Mouse (Mus musculus) ES-E14 (cell line): ENCODE measurements around the gene Ankfy1. TPM values are rescaled to one million over a fixed set of nuclear protein-coding genes. Genes with fewer than 3 reads are reported as not detected.

Source experiments
- DNase-seq: peaks from one replicate; pipeline ENCODE4 v3.0.0-alpha.2; 2013; ENCODE audit warnings: low read depth, low spot score
- H3K27ac ChIP-seq: 2 replicates; pipeline ENCODE4 v1.5.1; 2012; ENCODE audit warnings: low read depth, mild to moderate bottlenecking, low read length, moderate library complexity, mixed read lengths; ENCODE audit not compliant: poor library complexity, insufficient read depth, severe bottlenecking
- H3K36me3 ChIP-seq: 2 replicates; pipeline ENCODE4 v1.6.1; 2012; ENCODE audit warnings: mild to moderate bottlenecking, low read length, moderate library complexity, mixed read lengths; ENCODE audit not compliant: control insufficient read depth, poor library complexity, insufficient read depth, severe bottlenecking
- H3K4me1 ChIP-seq, 2 experiments: fragments of 150-350 bp in 1 of 2; sonication (generic) in 1 of 2; 2 replicates each; pipeline ENCODE4 v1.6.1; 2012; ENCODE audit warnings: low read length in 2 of 2, mild to moderate bottlenecking in 1 of 2, mixed read lengths in 1 of 2; ENCODE audit not compliant: control insufficient read depth in 2 of 2, insufficient read depth in 2 of 2, poor library complexity in 1 of 2
- H3K4me3 ChIP-seq, 2 experiments: fragments of 150-350 bp in 1 of 2; sonication (generic) in 1 of 2; 2 replicates each; pipeline ENCODE4 v1.5.1; 2012; ENCODE audit warnings: low read length in 2 of 2, low read depth in 1 of 2, mild to moderate bottlenecking in 1 of 2, mixed read lengths in 1 of 2; ENCODE audit not compliant: insufficient read depth in 1 of 2, poor library complexity in 1 of 2, severe bottlenecking in 1 of 2
- H3K9ac ChIP-seq: 2 replicates; pipeline ENCODE4 v1.6.1; 2012; ENCODE audit warnings: low read depth, mild to moderate bottlenecking, low read length, mixed read lengths; ENCODE audit not compliant: poor library complexity, insufficient read depth, severe bottlenecking
- H3K9me3 ChIP-seq: fragments of 150-350 bp; sonication (generic); 2 replicates; pipeline ENCODE4 v1.6.1; 2012; ENCODE audit warnings: low read depth, mild to moderate bottlenecking, low read length; ENCODE audit not compliant: control insufficient read depth, insufficient read depth
- CHD2 ChIP-seq: IDR thresholded peaks from 2 replicates; pipeline ENCODE4 v1.6.1; 2014; ENCODE audit warnings: mild to moderate bottlenecking, low read depth, low read length, inconsistent platforms
- HCFC1 ChIP-seq: IDR thresholded peaks from 2 replicates; pipeline ENCODE4 v1.6.1; 2012; ENCODE audit warnings: low read length, inconsistent platforms, borderline replicate concordance; ENCODE audit not compliant: insufficient read depth
- MAFK ChIP-seq: IDR thresholded peaks from 2 replicates; pipeline ENCODE4 v1.6.1; 2014; ENCODE audit warnings: mild to moderate bottlenecking, low read depth, low read length, inconsistent platforms; ENCODE audit not compliant: insufficient read depth
- ZC3H11A ChIP-seq: IDR thresholded peaks from 2 replicates; pipeline ENCODE4 v1.6.1; 2012; ENCODE audit warnings: low read depth, mild to moderate bottlenecking, inconsistent platforms, low read length, borderline replicate concordance
- ZNF384 ChIP-seq: IDR thresholded peaks from 2 replicates; pipeline ENCODE4 v1.6.1; 2012; ENCODE audit warnings: low read depth, low read length, inconsistent platforms
- in situ Hi-C, 2 experiments: fragments of 600-800 bp; cut with MboI; formaldehyde crosslinking; loops; one replicate each; pipeline ENCODE4 v1.15.1; 2025; ENCODE audit warnings: low sequenced_read_pairs in 2 of 2, inconsistent platforms in 1 of 2; ENCODE audit not compliant: unreplicated experiment in 2 of 2
- total RNA-seq: library from RNA; depleted of rRNA; stranded (reverse); fragments of 300-350 nt; gene quantifications from 2 replicates; pipeline ENCODE4 v1.2.3, GENCODE M21; 2012

Gene Ankfy1
- total RNA-seq, 1 experiment, result 31.5 TPM

DNA sequence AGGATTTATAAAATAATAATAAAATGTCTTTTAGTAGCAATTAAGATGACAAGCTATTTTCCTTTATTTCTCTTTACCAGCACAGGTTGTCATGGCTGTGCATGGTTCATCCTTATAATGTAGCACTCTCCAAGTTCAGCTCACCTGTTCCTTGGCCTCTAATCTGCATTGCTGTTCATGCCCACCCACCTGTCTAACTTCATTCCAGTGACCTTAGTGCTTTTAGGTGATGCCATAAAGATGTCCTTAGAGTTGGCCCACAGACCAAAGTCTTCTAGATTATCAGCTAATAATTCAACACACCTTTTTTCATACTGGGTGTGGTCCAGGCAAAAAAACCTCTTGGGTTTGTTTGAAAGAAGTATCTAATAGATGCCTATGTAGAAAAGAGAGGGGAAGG lies 111.4 kb downstream of the Ankfy1 start:
- Histone ChIP-seq H3K9ac (no peak overlapping the region), H3K36me3 (no peaks in the 10 kb centered on the region), H3K27ac (no peak overlapping the region), H3K4me1 (no peaks in the 10 kb centered on the region), H3K4me3 (no peak overlapping the region), H3K9me3 (no peaks in the 10 kb centered on the region)
- DNase-seq, result no peak
- TF ChIP-seq ZNF384 (no peak), MAFK (no peak), ZC3H11A (no peak), HCFC1 (no peak), CHD2 (no peak)
- in situ Hi-C loops, result no loop called here

DNA sequence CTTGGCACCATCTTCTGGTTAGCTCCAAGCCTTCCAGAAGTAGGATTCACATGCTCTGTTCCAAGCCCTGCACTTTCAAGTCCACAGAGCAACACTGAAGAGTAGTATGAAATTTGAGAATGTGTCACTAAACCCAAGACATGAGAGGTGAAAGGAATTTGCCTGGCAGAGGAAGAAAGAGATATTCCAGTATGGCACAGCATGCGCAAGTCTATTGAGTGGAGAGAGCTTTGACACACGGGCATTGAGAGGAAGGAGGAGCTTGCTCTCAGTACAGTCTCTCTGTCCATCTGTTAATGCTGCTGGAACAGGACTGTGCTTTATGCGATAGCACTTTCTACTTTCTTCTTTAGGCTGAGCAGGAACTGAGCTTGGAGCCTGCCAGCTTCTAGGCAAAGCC lies 113.2 kb downstream of the Ankfy1 start:
- DNase-seq, result no peak

DNA sequence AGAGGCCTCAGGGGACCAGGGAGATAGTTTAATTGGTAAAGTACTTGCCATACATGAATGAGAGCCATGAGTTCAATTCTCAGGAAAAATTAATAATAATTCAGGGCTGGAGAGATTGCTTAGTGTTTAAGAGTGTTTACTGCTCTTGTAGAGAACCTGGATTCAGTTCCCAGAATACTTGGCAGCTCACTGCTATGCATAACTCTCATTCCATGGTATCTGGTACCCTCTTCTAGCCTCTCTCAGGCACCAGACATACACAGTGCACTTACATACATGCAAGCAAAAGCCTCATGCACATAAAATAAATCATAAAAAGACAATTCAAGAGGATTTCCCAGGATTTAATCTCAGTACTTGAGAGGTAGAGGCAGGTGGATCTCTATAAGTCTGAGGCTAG lies 114.8 kb downstream of the Ankfy1 start:
- Histone ChIP-seq H3K36me3 (no peaks in the 10 kb centered on the region), H3K27ac (no peak overlapping the region), H3K4me3 (no peak overlapping the region), H3K9me3 (no peaks in the 10 kb centered on the region), H3K9ac (no peak overlapping the region), H3K4me1 (no peaks in the 10 kb centered on the region)
- in situ Hi-C loops, result no loop called here
- no peak for DNase-seq
- TF ChIP-seq CHD2, result no peak
- TF ChIP-seq MAFK, result no peak
- TF ChIP-seq HCFC1, result no peak
- no peak for TF ChIP-seq ZC3H11A
- TF ChIP-seq ZNF384, result no peak

More for the DNA sequence above, 113.2 kb downstream of the Ankfy1 start:
- no peaks in the 10 kb centered on the region for H3K36me3 ChIP-seq
- H3K4me3 ChIP-seq, result no peak overlapping the region
- H3K9ac ChIP-seq, result no peak overlapping the region
- in situ Hi-C loops, result no loop called here
- no peak for TF ChIP-seq CHD2
- no peaks in the 10 kb centered on the region for H3K9me3 ChIP-seq
- no peak overlapping the region for H3K27ac ChIP-seq
- H3K4me1 ChIP-seq, result no peaks in the 10 kb centered on the region

- in situ Hi-C loops, result no loop called here
- Histone ChIP-seq H3K36me3 (no peaks in the 10 kb centered on the region), H3K9ac (no peak overlapping the region), H3K4me1 (no peaks in the 10 kb centered on the region), H3K27ac (no peak overlapping the region), H3K9me3 (no peaks in the 10 kb centered on the region), H3K4me3 (no peak overlapping the region)
- DNase-seq, result no peak
- TF ChIP-seq MAFK, result no peak
- no peak for TF ChIP-seq ZNF384
- no peak for TF ChIP-seq CHD2
- no peak for TF ChIP-seq ZC3H11A
- no peak for TF ChIP-seq HCFC1
Measured at GRCm38 (mm10) chr11:72805232-72805631, 115.4 kb downstream of the Ankfy1 start.

DNA sequence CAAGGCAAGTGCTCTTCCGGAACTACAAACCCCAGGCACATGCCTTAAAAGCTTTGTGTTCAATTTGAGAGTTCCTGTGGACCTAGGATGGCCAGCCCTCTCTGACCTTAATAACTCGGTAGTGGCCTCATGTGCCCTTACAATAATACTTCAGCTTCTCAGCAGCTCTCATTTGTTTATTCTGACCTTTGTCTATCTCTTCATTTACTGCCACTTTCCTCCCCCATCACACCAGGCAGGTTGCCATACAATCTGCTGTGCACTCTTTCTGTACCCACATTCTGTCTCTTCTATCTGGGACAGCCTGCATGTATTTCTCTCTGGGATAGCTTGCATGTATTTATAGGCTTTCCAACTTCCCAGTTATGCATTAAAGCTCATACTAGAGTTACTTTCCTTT lies 116.8 kb downstream of the Ankfy1 start:
- in situ Hi-C loops, result no loop called here
- Histone ChIP-seq H3K27ac (no peak overlapping the region), H3K4me1 (no peaks in the 10 kb centered on the region), H3K4me3 (no peak overlapping the region), H3K9ac (no peak overlapping the region), H3K9me3 (no peaks in the 10 kb centered on the region), H3K36me3 (no peaks in the 10 kb centered on the region)
- DNase-seq, result no peak
- TF ChIP-seq HCFC1, result no peak
